9 mouse cellular contexts compared by ENCODE assay signal in the genomic region with DNA sequence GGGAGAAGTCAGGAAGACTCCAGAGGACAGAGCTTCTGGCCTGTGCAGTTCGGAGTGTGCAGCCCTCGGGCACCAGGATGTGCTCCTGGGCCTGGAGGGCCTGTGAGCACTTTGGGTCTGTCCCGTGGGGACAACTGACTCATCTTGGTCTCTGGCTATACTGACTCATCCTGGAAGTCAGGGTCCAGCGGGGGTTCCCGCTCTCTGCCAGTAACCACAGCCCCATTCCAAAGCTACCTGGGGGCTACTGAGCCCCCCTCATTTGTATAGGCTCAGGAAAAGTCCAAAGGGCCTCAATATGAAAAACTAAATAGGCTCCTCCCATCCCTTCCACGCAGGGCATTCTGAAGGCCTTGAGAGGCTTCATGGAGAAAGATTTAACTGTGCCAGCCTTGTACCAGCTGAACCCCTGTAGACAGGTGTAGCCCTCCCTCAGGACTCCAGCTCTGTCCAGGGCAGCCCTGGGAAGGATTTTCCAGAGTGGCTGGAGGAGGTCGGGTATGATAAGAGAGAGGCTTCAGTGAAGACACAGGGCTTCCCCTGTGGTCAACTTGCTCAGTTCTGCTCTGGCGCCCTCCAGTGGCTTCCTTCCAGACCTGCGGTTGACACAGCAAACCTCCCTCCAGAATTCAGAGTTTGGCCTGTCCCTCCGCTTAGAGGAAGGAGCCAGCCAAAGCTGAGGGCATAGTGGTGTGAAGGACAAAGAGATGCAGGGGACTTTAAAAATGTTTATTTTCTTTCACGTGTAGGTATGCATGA. TPM values are rescaled to one million over a fixed set of nuclear protein-coding genes. Genes with fewer than 3 reads are reported as not detected.
DNase-seq lines count a peak whose midpoint lies in the region; ATAC-seq lines count a peak whose summit lies in the region.
"Had no signal": no experiment of that assay in that cellular context is flagged by ENCODE, and none has a peak within 500 bp of the region (broad histone marks: within the 10 kb centered on the region; RNA-seq: fewer than 3 reads in every experiment).

No protein-coding gene starts in this region.

- H3K4me1 ChIP-seq in hindbrain, embryonic 15.5 days (replicated peaks), result peaks cover 11% of the 10 kb centered on the region

- H3K9ac ChIP-seq in hindbrain, embryonic 15.5 days, result no peak overlapping the region
- H3K9ac ChIP-seq: neural tube, embryonic 12.5 days had no signal

- peak; percentile 45; the same call in 1 of the 2 replicates for ATAC-seq in hindbrain, embryonic 15.5 days (ENCODE audit: low FRiP score, low read depth)
- peak; percentile 99 for ATAC-seq in megakaryocyte progenitor cell, adult 5-6 weeks (replicated peaks; ENCODE audit: poor library complexity)

- no peaks in the 10 kb centered on the region for H3K27me3 ChIP-seq in hindbrain, embryonic 15.5 days
- H3K27me3 ChIP-seq: neural tube, embryonic 12.5 days had no signal

- no peak overlapping the region for H3K4me2 ChIP-seq in hindbrain, embryonic 15.5 days
- H3K4me2 ChIP-seq: neural tube, embryonic 12.5 days had no signal

- no peak overlapping the region for H3K4me3 ChIP-seq in hindbrain, embryonic 15.5 days
- H3K4me3 ChIP-seq: neural tube, embryonic 12.5 days had no signal

- H3K27ac ChIP-seq in hindbrain, embryonic 15.5 days (replicated peaks), result no peak overlapping the region
- H3K27ac ChIP-seq: neural tube, embryonic 12.5 days had no signal

- H3K9me3 ChIP-seq in hindbrain, embryonic 15.5 days, result no peaks in the 10 kb centered on the region
- H3K9me3 ChIP-seq: neural tube, embryonic 12.5 days had no signal

- DNase-seq in MEL-GATA-1-ER (ENCODE audit: extremely low read depth, low read depth), result peak; percentile 57
- DNase-seq in c-Kit-positive CD71-positive TER-119-positive erythroid progenitor cells, embryonic 14.5 days (ENCODE audit: low spot score), result peak; percentile 24
- peak; percentile 72 for DNase-seq in forelimb bud, embryonic 11.5 days (ENCODE audit: low read depth, low spot score)
- DNase-seq in left cerebral cortex, adult 11 months (ENCODE audit: low spot score), result peak; percentile 50
- peak; percentile 90 for DNase-seq in right cerebral cortex, postnatal 4 days
- DNase-seq in urinary bladder, postnatal 4 days (ENCODE audit: low spot score in 2 of 2), result peak; percentile 77 to 90

- no peaks in the 10 kb centered on the region for H3K36me3 ChIP-seq in hindbrain, embryonic 15.5 days
- H3K36me3 ChIP-seq: neural tube, embryonic 12.5 days had no signal

- 47% methylated on average over 11 of the region's 11 CpGs for WGBS in hindbrain, embryonic 15.5 days

RNA-seq across cellular contexts. Expression of a gene that starts 22.5 kb away (rescaled TPM):
- 5.9 and 8.3 TPM in 2 replicates for polyA plus RNA-seq in hindbrain, embryonic 15.5 days (2015; fragmentation: Nextera tagmentation; extraction: Ambion mirVana)
- total RNA-seq in megakaryocyte progenitor cell, adult 5-6 weeks (2015), result 92.3 and 118 TPM in 2 replicates
- total RNA-seq in megakaryocyte progenitor cell, adult 5-6 weeks (2017), result 51.7 and 56.3 TPM in 2 replicates

RNA-seq across cellular contexts. Expression of a gene that starts 23.9 kb away (rescaled TPM):
- 83.4 and 91.2 TPM in 2 replicates for polyA plus RNA-seq in hindbrain, embryonic 15.5 days (2015; fragmentation: Nextera tagmentation; extraction: Ambion mirVana)
- total RNA-seq in megakaryocyte progenitor cell, adult 5-6 weeks (2015), result 7.4 and 9.5 TPM in 2 replicates
- 9.7 and 10.1 TPM in 2 replicates for total RNA-seq in megakaryocyte progenitor cell, adult 5-6 weeks (2017)

RNA-seq across cellular contexts. Expression of a gene that starts 37.1 kb away (rescaled TPM):
- polyA plus RNA-seq in hindbrain, embryonic 15.5 days (2015; fragmentation: Nextera tagmentation; extraction: Ambion mirVana), result 0.08 and 0.34 TPM in 2 replicates
- 0.22 TPM in 1 of 2 replicates, not detected in the other for total RNA-seq in megakaryocyte progenitor cell, adult 5-6 weeks (2015)
- total RNA-seq in megakaryocyte progenitor cell, adult 5-6 weeks (2017), result 0.54 TPM in 1 of 2 replicates, not detected in the other

RNA-seq across cellular contexts. Expression of a gene that starts 39.5 kb away (rescaled TPM):
- polyA plus RNA-seq in hindbrain, embryonic 15.5 days (2015; fragmentation: Nextera tagmentation; extraction: Ambion mirVana), result 30.8 and 33.7 TPM in 2 replicates
- 17.6 and 19.2 TPM in 2 replicates for total RNA-seq in megakaryocyte progenitor cell, adult 5-6 weeks (2015)
- 18.7 and 20.0 TPM in 2 replicates for total RNA-seq in megakaryocyte progenitor cell, adult 5-6 weeks (2017)

RNA-seq across cellular contexts. Expression of a gene that starts 48.6 kb away (rescaled TPM):
- polyA plus RNA-seq in hindbrain, embryonic 15.5 days (2015; fragmentation: Nextera tagmentation; extraction: Ambion mirVana), result 5.1 and 5.3 TPM in 2 replicates
- total RNA-seq in megakaryocyte progenitor cell, adult 5-6 weeks (2015), result not detected in 2 replicates
- not detected in 2 replicates for total RNA-seq in megakaryocyte progenitor cell, adult 5-6 weeks (2017)

Comparison
In these comparisons a context has a peak if more than half of its experiments do, and no peak if none do; other contexts are left out.
1. DNase-seq: peak in every context shown above with its lines; median percentile 90 in right cerebral cortex, postnatal 4 days; 84 in urinary bladder, postnatal 4 days; 72 in forelimb bud, embryonic 11.5 days; 57 in MEL-GATA-1-ER; 50 in left cerebral cortex, adult 11 months; 24 in c-Kit-positive CD71-positive TER-119-positive erythroid progenitor cells, embryonic 14.5 days.